Mouse (Mus musculus) monocyte, adult 2 months (primary cell): ENCODE measurements around the gene Myo16.

Experiments
- DNase-seq, 2 experiments: peaks; one replicate each; pipeline ENCODE4 v3.0.0; 2022; ENCODE audit warnings: low spot score in 2 of 2, low read depth in 1 of 2

The Myo16 gene

GRCm38 (mm10) chr8:10405469-10405868 is 251.8 kb downstream of the Myo16 start:
- DNase-seq: no peak

- no peak for DNase-seq
Observed at GRCm38 (mm10) chr8:10409043-10409442, 255.3 kb downstream of the Myo16 start.

- no peak for DNase-seq
Observed at GRCm38 (mm10) chr8:10411511-10411910, 257.8 kb downstream of the Myo16 start.

GRCm38 (mm10) chr8:10413881-10414280 is 260.2 kb downstream of the Myo16 start:
- DNase-seq: no peak

GRCm38 (mm10) chr8:10414684-10415212 is 261.0 kb downstream of the Myo16 start:
- peak in 1 of 2 experiments; percentile 8 for DNase-seq

GRCm38 (mm10) chr8:10415288-10415687 is 261.6 kb downstream of the Myo16 start:
- no peak for DNase-seq

- DNase-seq: no peak
Observed at GRCm38 (mm10) chr8:10415885-10416284, 262.2 kb downstream of the Myo16 start.

- no peak for DNase-seq
Observed at GRCm38 (mm10) chr8:10416806-10417205, 263.1 kb downstream of the Myo16 start.

GRCm38 (mm10) chr8:10417281-10417680 is 263.6 kb downstream of the Myo16 start:
- DNase-seq: no peak

- DNase-seq: no peak
Observed at GRCm38 (mm10) chr8:10418013-10418412, 264.3 kb downstream of the Myo16 start.

- DNase-seq: no peak
Observed at GRCm38 (mm10) chr8:10418971-10419370, 265.3 kb downstream of the Myo16 start.

- DNase-seq: no peak
Observed at GRCm38 (mm10) chr8:10419726-10420125, 266.0 kb downstream of the Myo16 start.

- DNase-seq: no peak
Observed at GRCm38 (mm10) chr8:10420551-10420950, 266.8 kb downstream of the Myo16 start.

GRCm38 (mm10) chr8:10421516-10422090 is 267.9 kb downstream of the Myo16 start:
- DNase-seq: no peak

- no peak for DNase-seq
Observed at GRCm38 (mm10) chr8:10435492-10435891, 281.8 kb downstream of the Myo16 start.

- peak; percentile 5 to 32 for DNase-seq
Observed at GRCm38 (mm10) chr8:10438772-10439171, 285.1 kb downstream of the Myo16 start.

- no peak for DNase-seq
Observed at GRCm38 (mm10) chr8:10439595-10440453, 286.1 kb downstream of the Myo16 start.

GRCm38 (mm10) chr8:10442562-10442961 is 288.9 kb downstream of the Myo16 start:
- DNase-seq: no peak

GRCm38 (mm10) chr8:10445011-10445410 is 291.3 kb downstream of the Myo16 start:
- DNase-seq: no peak

GRCm38 (mm10) chr8:10448545-10448944 is 294.8 kb downstream of the Myo16 start:
- no peak for DNase-seq

GRCm38 (mm10) chr8:10453046-10453445 is 299.3 kb downstream of the Myo16 start:
- no peak for DNase-seq

- DNase-seq: no peak
Observed at GRCm38 (mm10) chr8:10458151-10458649, 304.5 kb downstream of the Myo16 start.
